Mouse (Mus musculus) small intestine, adult 2 months (tissue): Measurements from ENCODE around the gene Tes.

Source experiments
- CTCF ChIP-seq: fragments of 200-500 bp; IDR thresholded peaks from 2 replicates; pipeline ENCODE4 v1.5.1; 2012; ENCODE audit warnings: low read depth, mild to moderate bottlenecking, control low read depth, inconsistent platforms, low read length, moderate library complexity, mixed read lengths; ENCODE audit not compliant: insufficient replicate concordance, insufficient read length; ENCODE audit errors: extremely low read depth
- POLR2A ChIP-seq: fragments of 200-500 bp; IDR thresholded peaks from 2 replicates; pipeline ENCODE4 v1.6.1; 2012; ENCODE audit warnings: low read depth, mild to moderate bottlenecking, control low read depth, inconsistent platforms, low read length, moderate library complexity

GRCm38 (mm10) chr6:17072338-17072737 is 7.4 kb downstream of the Tes start:
- TF ChIP-seq CTCF (no peak), POLR2A (no peak)
